Mouse (Mus musculus): ENCODE data around the gene Foxp1. TPM values are rescaled to one million over a fixed set of nuclear protein-coding genes. Genes with fewer than 3 reads are reported as not detected.

Foxp1 gene
- polyA plus RNA-seq, 1 experiment, result 76.1 TPM

- TF ChIP-seq FLI1 (IDR thresholded peaks at IDR 0.05; ENCODE audit: low read length) (no peak), GATA1 (IDR thresholded peaks at IDR 0.05; ENCODE audit: borderline replicate concordance, low read length) (no peak)
- Histone ChIP-seq H3K9me3 (no peaks in the 10 kb centered on the region), H3K4me1 (peaks cover 17% of the 10 kb centered on the region), H3K36me3 (replicated peaks; ENCODE audit: low read length) (no peaks in the 10 kb centered on the region), H3K27me3 (replicated peaks) (no peaks in the 10 kb centered on the region), H3K4me3 (replicated peaks) (no peak overlapping the region)
Observed at GRCm38 (mm10) chr6:99142900-99143755, 379.4 kb downstream of the Foxp1 start.

- TF ChIP-seq GATA1 (IDR thresholded peaks at IDR 0.05; ENCODE audit: borderline replicate concordance, low read length) (no peak), FLI1 (IDR thresholded peaks at IDR 0.05; ENCODE audit: low read length) (no peak)
Observed at GRCm38 (mm10) chr6:99138041-99138440, 384.5 kb downstream of the Foxp1 start.

GRCm38 (mm10) chr6:99137071-99137470, 385.4 kb downstream of the Foxp1 start:
- TF ChIP-seq FLI1 (IDR thresholded peaks at IDR 0.05; ENCODE audit: low read length) (no peak), GATA1 (IDR thresholded peaks at IDR 0.05; ENCODE audit: borderline replicate concordance, low read length) (no peak)

More at GRCm38 (mm10) chr6:99138041-99138440, 384.5 kb downstream of the Foxp1 start:
- Histone ChIP-seq H3K4me3 (replicated peaks) (no peak overlapping the region), H3K36me3 (replicated peaks; ENCODE audit: low read length) (peaks cover 5% of the 10 kb centered on the region), H3K4me1 (peaks cover 17% of the 10 kb centered on the region), H3K9me3 (no peaks in the 10 kb centered on the region), H3K27me3 (replicated peaks) (no peaks in the 10 kb centered on the region)

GRCm38 (mm10) chr6:99135938-99136729, 386.4 kb downstream of the Foxp1 start:
- Histone ChIP-seq H3K4me1 (peaks cover 10% of the 10 kb centered on the region), H3K4me3 (replicated peaks) (no peak overlapping the region)

More at GRCm38 (mm10) chr6:99137071-99137470, 385.4 kb downstream of the Foxp1 start:
- Histone ChIP-seq H3K36me3 (replicated peaks; ENCODE audit: low read length) (peaks cover 5% of the 10 kb centered on the region), H3K4me3 (replicated peaks) (no peak overlapping the region), H3K4me1 (peaks cover 16% of the 10 kb centered on the region), H3K27me3 (replicated peaks) (no peaks in the 10 kb centered on the region), H3K9me3 (no peaks in the 10 kb centered on the region)

GRCm38 (mm10) chr6:99131815-99132214, 390.7 kb downstream of the Foxp1 start:
- Histone ChIP-seq H3K4me3 (replicated peaks) (no peak overlapping the region), H3K27me3 (replicated peaks) (no peaks in the 10 kb centered on the region), H3K4me1 (0 out of 2 replicates have a peak, but pooled peaks cover 3% of the 10 kb centered on the region), H3K36me3 (replicated peaks; ENCODE audit: low read length) (peaks cover 5% of the 10 kb centered on the region), H3K9me3 (peaks cover 4% of the 10 kb centered on the region; the same call in 1 of the 2 replicates)
- TF ChIP-seq GATA1 (IDR thresholded peaks at IDR 0.05; ENCODE audit: borderline replicate concordance, low read length), result no peak
- TF ChIP-seq FLI1 (IDR thresholded peaks at IDR 0.05; ENCODE audit: low read length), result no peak

More at GRCm38 (mm10) chr6:99135938-99136729, 386.4 kb downstream of the Foxp1 start:
- Histone ChIP-seq H3K36me3 (replicated peaks; ENCODE audit: low read length) (peaks cover 5% of the 10 kb centered on the region), H3K27me3 (replicated peaks) (no peaks in the 10 kb centered on the region), H3K9me3 (no peaks in the 10 kb centered on the region)
- no peak for TF ChIP-seq FLI1 (IDR thresholded peaks at IDR 0.05; ENCODE audit: low read length)
- TF ChIP-seq GATA1 (IDR thresholded peaks at IDR 0.05; ENCODE audit: borderline replicate concordance, low read length), result no peak

GRCm38 (mm10) chr6:99130758-99131410, 391.6 kb downstream of the Foxp1 start:
- Histone ChIP-seq H3K9me3 (peaks cover 4% of the 10 kb centered on the region; the same call in 1 of the 2 replicates), H3K4me1 (0 out of 2 replicates have a peak, but pooled peaks cover 6% of the 10 kb centered on the region), H3K4me3 (replicated peaks) (no peak overlapping the region), H3K36me3 (replicated peaks; ENCODE audit: low read length) (peaks cover 8% of the 10 kb centered on the region), H3K27me3 (replicated peaks) (no peaks in the 10 kb centered on the region)
- TF ChIP-seq FLI1 (IDR thresholded peaks at IDR 0.05; ENCODE audit: low read length) (no peak), GATA1 (IDR thresholded peaks at IDR 0.05; ENCODE audit: borderline replicate concordance, low read length) (no peak)

GRCm38 (mm10) chr6:99126717-99127116, 395.8 kb downstream of the Foxp1 start:
- Histone ChIP-seq H3K4me1 (0 out of 2 replicates have a peak, but pooled peaks cover 6% of the 10 kb centered on the region), H3K27me3 (replicated peaks) (no peaks in the 10 kb centered on the region), H3K36me3 (replicated peaks; ENCODE audit: low read length) (peaks cover 3% of the 10 kb centered on the region), H3K4me3 (replicated peaks) (no peak overlapping the region), H3K9me3 (peaks cover 4% of the 10 kb centered on the region; the same call in 1 of the 2 replicates)
- TF ChIP-seq FLI1 (IDR thresholded peaks at IDR 0.05; ENCODE audit: low read length), result no peak
- TF ChIP-seq GATA1 (IDR thresholded peaks at IDR 0.05; ENCODE audit: borderline replicate concordance, low read length), result no peak

GRCm38 (mm10) chr6:99120776-99121766, 401.4 kb downstream of the Foxp1 start:
- no peak for TF ChIP-seq FLI1 (IDR thresholded peaks at IDR 0.05; ENCODE audit: low read length)
- TF ChIP-seq GATA1 (IDR thresholded peaks at IDR 0.05; ENCODE audit: borderline replicate concordance, low read length), result no peak
- no peaks in the 10 kb centered on the region for H3K36me3 ChIP-seq (replicated peaks; ENCODE audit: low read length)
- no peak overlapping the region for H3K4me3 ChIP-seq (replicated peaks)
- no peaks in the 10 kb centered on the region for H3K4me1 ChIP-seq
- H3K9me3 ChIP-seq, result no peaks in the 10 kb centered on the region
- H3K27me3 ChIP-seq (replicated peaks), result no peaks in the 10 kb centered on the region
